Mouse (Mus musculus): ENCODE results near the gene Slc34a3.

DNA sequence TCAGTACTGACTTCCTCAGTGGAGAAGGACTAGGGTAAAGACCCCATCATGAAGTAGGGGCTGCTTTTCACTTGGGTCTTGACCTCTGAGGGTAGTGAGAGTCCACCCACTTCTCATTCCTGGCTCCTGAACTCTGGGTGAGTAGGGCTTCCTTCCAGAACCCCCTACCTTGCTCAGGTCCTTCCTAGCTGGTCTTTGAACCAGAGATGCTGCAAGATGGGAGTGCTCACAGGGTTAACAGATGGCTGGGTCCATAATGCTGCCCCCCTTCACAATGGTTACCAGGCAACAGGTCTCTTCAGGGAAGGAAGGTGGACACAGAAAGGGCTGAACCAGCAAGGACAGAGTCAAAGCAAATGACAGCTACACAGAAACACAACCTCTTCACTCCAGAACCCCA is 15.7 kb downstream of the Slc34a3 start, which contains the start of gene Fam166a:
- no peak for TF ChIP-seq CTCF (IDR thresholded peaks at IDR 0.05; ENCODE audit: borderline replicate concordance, insufficient read depth, low read depth, low read length)
- no peak for TF ChIP-seq POLR2A (IDR thresholded peaks at IDR 0.05; ENCODE audit: borderline replicate concordance, insufficient read depth, low read length)
